Mouse (Mus musculus) limb, embryonic 10.5 days (tissue): ENCODE measurements at regions not wholly inside any gene's neighbourhood (a gene's known extent, or its start where the extent isn't known, plus 50 kb on each side); places are given as distances from the start of the nearest gene placed in this dataset.

Experiments
- DNase-seq: peaks from one replicate; pipeline ENCODE4 v3.0.0-alpha.2; 2017; ENCODE audit warnings: low spot score
- H3K27ac ChIP-seq: fragments of 300-500 bp; sonication (generic); 2 replicates; pipeline ENCODE4 v1.5.1; 2016; ENCODE audit warnings: mild to moderate bottlenecking
- H3K27me3 ChIP-seq: fragments of 300-500 bp; sonication (generic); 2 replicates; pipeline ENCODE4 v1.6.1; 2016; ENCODE audit warnings: low read depth, mild to moderate bottlenecking; ENCODE audit not compliant: poor library complexity, severe bottlenecking
- H3K36me3 ChIP-seq: fragments of 300-500 bp; sonication (generic); 2 replicates; pipeline ENCODE4 v1.6.1; 2016; ENCODE audit warnings: mild to moderate bottlenecking, moderate library complexity
- H3K4me1 ChIP-seq: fragments of 300-500 bp; sonication (generic); 2 replicates; pipeline ENCODE4 v1.6.1; 2016
- H3K4me3 ChIP-seq: fragments of 300-500 bp; sonication (generic); 2 replicates; pipeline ENCODE4 v1.5.1; 2016; ENCODE audit warnings: mild to moderate bottlenecking, moderate library complexity
- H3K9me3 ChIP-seq: fragments of 300-500 bp; sonication (generic); replicated peaks from 2 replicates; pipeline ENCODE4 v1.6.1; 2016; ENCODE audit warnings: mild to moderate bottlenecking
- WGBS: fragments of 180-500 bp; shearing (Covaris S2); methylation state at CpG from one replicate; pipeline ENCODE4 v1.1.7; 2016; 5-methylcytosine and 5-hydroxymethylcytosine counted together

- no peak for DNase-seq
- 83% methylated on average over 1 of the region's 1 CpGs for WGBS
These were observed 550.6 kb upstream of the Itga1 start for GRCm38 (mm10) chr13:115652352-115652751.

GRCm38 (mm10) chr13:115631410-115632105, 529.8 kb upstream of the Itga1 start:
- DNase-seq = no peak
- 89% methylated on average over 10 of the region's 10 CpGs for WGBS
- H3K36me3 ChIP-seq = no peaks in the 10 kb centered on the region

More at GRCm38 (mm10) chr13:115652352-115652751, 550.6 kb upstream of the Itga1 start:
- Histone ChIP-seq H3K4me1 (no peaks in the 10 kb centered on the region), H3K27ac (no peak overlapping the region), H3K27me3 (no peaks in the 10 kb centered on the region), H3K9me3 (no peaks in the 10 kb centered on the region), H3K4me3 (no peak overlapping the region), H3K36me3 (no peaks in the 10 kb centered on the region)

GRCm38 (mm10) chr13:115630603-115631002, 528.8 kb upstream of the Itga1 start:
- no peak overlapping the region for H3K27ac ChIP-seq
- no peaks in the 10 kb centered on the region for H3K9me3 ChIP-seq
- 81% methylated on average over 2 of the region's 2 CpGs for WGBS
- H3K4me1 ChIP-seq = no peaks in the 10 kb centered on the region
- H3K27me3 ChIP-seq = no peaks in the 10 kb centered on the region
- H3K36me3 ChIP-seq = no peaks in the 10 kb centered on the region
- no peak overlapping the region for H3K4me3 ChIP-seq
- no peak for DNase-seq

More at GRCm38 (mm10) chr13:115631410-115632105, 529.8 kb upstream of the Itga1 start:
- Histone ChIP-seq H3K9me3 (no peaks in the 10 kb centered on the region), H3K4me1 (no peaks in the 10 kb centered on the region), H3K27ac (no peak overlapping the region), H3K27me3 (no peaks in the 10 kb centered on the region), H3K4me3 (no peak overlapping the region)

- no peak overlapping the region for H3K27ac ChIP-seq
- DNase-seq = no peak
- WGBS = 70% methylated on average over 6 of the region's 6 CpGs
These were observed 511.4 kb upstream of the Itga1 start for GRCm38 (mm10) chr13:115613174-115613573.

GRCm38 (mm10) chr13:115606441-115606840, 504.7 kb upstream of the Itga1 start:
- no peaks in the 10 kb centered on the region for H3K36me3 ChIP-seq
- H3K27me3 ChIP-seq = no peaks in the 10 kb centered on the region
- H3K4me1 ChIP-seq = no peaks in the 10 kb centered on the region
- no peak overlapping the region for H3K27ac ChIP-seq
- WGBS = 96% methylated on average over 8 of the region's 8 CpGs
- H3K9me3 ChIP-seq = no peaks in the 10 kb centered on the region
- no peak overlapping the region for H3K4me3 ChIP-seq
- DNase-seq = no peak

More at GRCm38 (mm10) chr13:115613174-115613573, 511.4 kb upstream of the Itga1 start:
- Histone ChIP-seq H3K4me3 (no peak overlapping the region), H3K36me3 (no peaks in the 10 kb centered on the region), H3K4me1 (peaks cover 6% of the 10 kb centered on the region), H3K9me3 (no peaks in the 10 kb centered on the region), H3K27me3 (no peaks in the 10 kb centered on the region)

GRCm38 (mm10) chr13:115595126-115595671, 493.4 kb upstream of the Itga1 start:
- Histone ChIP-seq H3K4me1 (no peaks in the 10 kb centered on the region), H3K27ac (no peak overlapping the region), H3K4me3 (no peak overlapping the region), H3K9me3 (no peaks in the 10 kb centered on the region), H3K36me3 (no peaks in the 10 kb centered on the region), H3K27me3 (no peaks in the 10 kb centered on the region)
- no peak for DNase-seq
- WGBS = 92% methylated on average over 5 of the region's 5 CpGs

- no peak for DNase-seq
- WGBS = 90% methylated on average over 3 of the region's 3 CpGs
- Histone ChIP-seq H3K4me3 (no peak overlapping the region), H3K9me3 (no peaks in the 10 kb centered on the region), H3K27ac (no peak overlapping the region), H3K27me3 (no peaks in the 10 kb centered on the region), H3K36me3 (no peaks in the 10 kb centered on the region), H3K4me1 (no peaks in the 10 kb centered on the region)
These were observed 474.2 kb upstream of the Itga1 start for GRCm38 (mm10) chr13:115575967-115576366.

- H3K36me3 ChIP-seq = no peaks in the 10 kb centered on the region
- no peaks in the 10 kb centered on the region for H3K9me3 ChIP-seq
- H3K27ac ChIP-seq = no peak overlapping the region
- no peaks in the 10 kb centered on the region for H3K4me1 ChIP-seq
- no peaks in the 10 kb centered on the region for H3K27me3 ChIP-seq
- 90% methylated on average over 6 of the region's 6 CpGs for WGBS
- no peak for DNase-seq
- no peak overlapping the region for H3K4me3 ChIP-seq
These were observed 473.5 kb upstream of the Itga1 start for GRCm38 (mm10) chr13:115575052-115575891.

GRCm38 (mm10) chr13:115541167-115541566, 439.4 kb upstream of the Itga1 start:
- WGBS = 82% methylated on average over 3 of the region's 3 CpGs
- H3K27me3 ChIP-seq = no peaks in the 10 kb centered on the region
- H3K9me3 ChIP-seq = no peaks in the 10 kb centered on the region
- DNase-seq = no peak
- no peaks in the 10 kb centered on the region for H3K36me3 ChIP-seq
- H3K4me3 ChIP-seq = no peak overlapping the region
- no peak overlapping the region for H3K27ac ChIP-seq
- H3K4me1 ChIP-seq = no peaks in the 10 kb centered on the region

GRCm38 (mm10) chr13:115535900-115536299, 434.1 kb upstream of the Itga1 start:
- Histone ChIP-seq H3K27me3 (no peaks in the 10 kb centered on the region), H3K4me3 (no peak overlapping the region), H3K4me1 (no peaks in the 10 kb centered on the region), H3K27ac (no peak overlapping the region), H3K9me3 (no peaks in the 10 kb centered on the region), H3K36me3 (no peaks in the 10 kb centered on the region)
- 60% methylated on average over 3 of the region's 3 CpGs for WGBS
- no peak for DNase-seq

GRCm38 (mm10) chr13:115513914-115514313, 412.1 kb upstream of the Itga1 start:
- WGBS = 76% methylated on average over 8 of the region's 8 CpGs
- Histone ChIP-seq H3K36me3 (no peaks in the 10 kb centered on the region), H3K27ac (no peak overlapping the region), H3K27me3 (no peaks in the 10 kb centered on the region), H3K4me1 (no peaks in the 10 kb centered on the region), H3K4me3 (no peak overlapping the region), H3K9me3 (no peaks in the 10 kb centered on the region)
- DNase-seq = no peak

GRCm38 (mm10) chr13:115512214-115512613, 410.4 kb upstream of the Itga1 start:
- Histone ChIP-seq H3K9me3 (no peaks in the 10 kb centered on the region), H3K36me3 (no peaks in the 10 kb centered on the region), H3K4me1 (no peaks in the 10 kb centered on the region), H3K27ac (no peak overlapping the region), H3K27me3 (no peaks in the 10 kb centered on the region), H3K4me3 (no peak overlapping the region)
- DNase-seq = no peak

GRCm38 (mm10) chr13:115508646-115509045, 406.9 kb upstream of the Itga1 start:
- 0 out of 2 replicates have a peak, but pooled peaks cover 4% of the 10 kb centered on the region for H3K9me3 ChIP-seq
- no peak for DNase-seq
- no peaks in the 10 kb centered on the region for H3K4me1 ChIP-seq
- H3K4me3 ChIP-seq = no peak overlapping the region
- H3K27me3 ChIP-seq = no peaks in the 10 kb centered on the region
- 83% methylated on average over 3 of the region's 3 CpGs for WGBS
- no peak overlapping the region for H3K27ac ChIP-seq
- no peaks in the 10 kb centered on the region for H3K36me3 ChIP-seq
